Mouse (Mus musculus) E14TG2a.4 (cell line): ENCODE data around the gene Slc24a2.

Experiments used
- CTCF ChIP-seq: conservative IDR thresholded peaks from 2 replicates; pipeline ENCODE4 v1.5.1; 2014; ENCODE audit warnings: low read length
- NANOG ChIP-seq: IDR thresholded peaks from 2 replicates; pipeline ENCODE4 v1.6.1; 2014; ENCODE audit warnings: borderline replicate concordance, low read length, mixed read lengths
- POU5F1 ChIP-seq: IDR thresholded peaks from 2 replicates; pipeline ENCODE4 v1.6.1; 2014; ENCODE audit warnings: low read length, borderline replicate concordance

DNA sequence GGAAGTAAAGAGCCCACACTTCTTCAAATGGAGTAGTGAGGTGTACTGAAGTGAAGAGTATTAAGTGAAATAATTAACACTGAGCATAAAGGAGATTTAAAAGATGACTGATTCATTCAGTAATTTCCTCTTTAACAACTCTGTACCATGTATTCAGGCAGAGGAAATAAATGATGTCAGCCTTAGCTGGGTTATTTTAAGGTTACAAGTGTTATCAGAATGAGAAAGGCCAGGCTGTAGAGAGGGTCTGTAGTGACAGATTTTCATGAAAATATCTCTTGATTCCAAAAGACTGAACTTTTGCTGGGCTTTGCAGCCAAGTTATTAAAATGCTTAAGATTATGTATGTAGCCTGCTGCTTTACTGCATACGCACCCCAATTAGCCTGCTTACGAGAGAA lies 80.7 kb downstream of the Slc24a2 start:
- TF ChIP-seq NANOG (no peak), CTCF (no peak), POU5F1 (no peak)
